23 mouse cellular contexts compared by ENCODE assay signal in genomic region chr1:64089691-64090090, GRCm38 (mm10). TPM values are rescaled to one million over a fixed set of nuclear protein-coding genes. Genes with fewer than 3 reads are reported as not detected.
A peak's percentile ranks its signal among the peaks of the same experiment; 100 is the strongest.
DNase-seq lines count a peak whose midpoint lies in the region; ATAC-seq and TF ChIP-seq lines count a peak whose summit lies in the region.
"Had no signal": no experiment of that assay in that cellular context is flagged by ENCODE, and none has a peak within 500 bp of the region (broad histone marks: within the 10 kb centered on the region; RNA-seq: fewer than 3 reads in every experiment).

No protein-coding gene starts in this region.

- H3K4me3 ChIP-seq in heart, embryonic 13.5 days, result no peak overlapping the region
- no peak overlapping the region for H3K4me3 ChIP-seq in layer of hippocampus, adult 2 months
- no peak overlapping the region for H3K4me3 ChIP-seq in brown adipose tissue, adult 24 weeks (ENCODE audit: insufficient read depth, low read depth, low read length)
- no peak overlapping the region for H3K4me3 ChIP-seq in cortical plate, adult 2 months (ENCODE audit: insufficient read depth, low read length)
- H3K4me3 ChIP-seq: embryonic facial prominence, embryonic 12.5 days; erythroblast, embryonic 14.5 days; forebrain, embryonic 12.5 days; hindbrain, embryonic 15.5 days; intestine, embryonic 15.5 days; left cerebral cortex, adult 2 months; midbrain, embryonic 10.5 days had no signal

- H3K9ac ChIP-seq in heart, embryonic 13.5 days, result no peak overlapping the region
- H3K9ac ChIP-seq: embryonic facial prominence, embryonic 12.5 days; forebrain, embryonic 12.5 days; hindbrain, embryonic 15.5 days; intestine, embryonic 15.5 days; liver, embryonic 14.5 days had no signal

- TF ChIP-seq CTCF in layer of hippocampus, adult 2 months (conservative IDR thresholded peaks at IDR 0.05), result no peak
- no peak for TF ChIP-seq CTCF in cortical plate, adult 2 months (IDR thresholded peaks at IDR 0.05; ENCODE audit: extremely low read depth, insufficient read depth, low read length)

- H3K4me1 ChIP-seq in heart, embryonic 13.5 days, result peaks cover 49% of the 10 kb centered on the region
- H3K4me1 ChIP-seq in brown adipose tissue, adult 24 weeks (ENCODE audit: control insufficient read depth, insufficient read depth, insufficient read length, low read length), result peaks cover 43% of the 10 kb centered on the region
- H3K4me1 ChIP-seq in cortical plate, adult 2 months (ENCODE audit: control insufficient read depth, insufficient read depth, low read length), result peaks cover 14% of the 10 kb centered on the region

- H3K27me3 ChIP-seq in heart, embryonic 13.5 days (replicated peaks), result no peaks in the 10 kb centered on the region
- H3K27me3 ChIP-seq: embryonic facial prominence, embryonic 12.5 days; forebrain, embryonic 12.5 days; hindbrain, embryonic 15.5 days; intestine, embryonic 15.5 days had no signal

- H3K9me3 ChIP-seq in heart, embryonic 13.5 days, result no peaks in the 10 kb centered on the region
- H3K9me3 ChIP-seq: embryonic facial prominence, embryonic 12.5 days; forebrain, embryonic 12.5 days; hindbrain, embryonic 15.5 days; intestine, embryonic 15.5 days; midbrain, embryonic 10.5 days had no signal

- no peak for TF ChIP-seq POLR2A in cortical plate, adult 2 months (IDR thresholded peaks at IDR 0.05; ENCODE audit: extremely low read depth, insufficient read depth, low read length)

- H3K27ac ChIP-seq in heart, embryonic 13.5 days (replicated peaks), result 0 out of 2 replicates have a peak overlapping the region, but pooled peaks have one; percentile 76
- H3K27ac ChIP-seq in layer of hippocampus, adult 2 months, result 0 out of 2 replicates have a peak overlapping the region, but pooled peaks have one; percentile 73
- peak overlapping the region; percentile 99 for H3K27ac ChIP-seq in brown adipose tissue, adult 24 weeks (replicated peaks; ENCODE audit: low read depth, low read length)
- 0 out of 2 replicates have a peak overlapping the region, but pooled peaks have one; percentile 1 for H3K27ac ChIP-seq in cortical plate, adult 2 months (ENCODE audit: insufficient read depth, low read length)
- H3K27ac ChIP-seq: embryonic facial prominence, embryonic 12.5 days; intestine, embryonic 15.5 days; liver, embryonic 14.5 days had no signal

- no peak for DNase-seq in heart, postnatal 4 days
- DNase-seq in layer of hippocampus, adult 2 months (ENCODE audit: low spot score in 2 of 2), result no peak
- DNase-seq in layer of hippocampus, adult 18-20 months (ENCODE audit: low spot score in 2 of 2), result no peak
- DNase-seq: adrenal gland, postnatal 14 days; cerebellum, adult 9-11 months; gastrocnemius, postnatal 10 days; heart, postnatal 36 days; kidney, adult 8-10 months; kidney, postnatal 36 days; thymus, postnatal 4 days had no signal

- WGBS in heart, embryonic 13.5 days, result 52% methylated on average over 1 of the region's 1 CpGs

- H3K36me3 ChIP-seq in heart, embryonic 13.5 days, result peaks cover 8% of the 10 kb centered on the region; the same call in 1 of the 2 replicates
- H3K36me3 ChIP-seq: embryonic facial prominence, embryonic 12.5 days; forebrain, embryonic 12.5 days; hindbrain, embryonic 15.5 days; intestine, embryonic 15.5 days; midbrain, embryonic 10.5 days had no signal

- H3K4me2 ChIP-seq in heart, embryonic 13.5 days, result no peak overlapping the region
- H3K4me2 ChIP-seq: embryonic facial prominence, embryonic 12.5 days; forebrain, embryonic 12.5 days; intestine, embryonic 15.5 days had no signal

- no peak for ATAC-seq in heart, embryonic 13.5 days (ENCODE audit: extremely low read depth, insufficient number of reproducible peaks, low FRiP score, low TSS enrichment)
- ATAC-seq in monocyte, adult 5-6 weeks (replicated peaks; ENCODE audit: insufficient number of reproducible peaks, low FRiP score, low TSS enrichment, poor library complexity, severe bottlenecking), result no peak
- ATAC-seq: midbrain, embryonic 16.5 days had no signal

RNA-seq across cellular contexts. Expression of gene Klf7, which starts 32.4 kb away (rescaled TPM):
- polyA plus RNA-seq in heart, embryonic 13.5 days (2015; fragmentation: Nextera tagmentation; extraction: Ambion mirVana), result 17.8 and 17.9 TPM in 2 replicates
- 10 to 100 TPM; 29.4 to 29.6 TPM for total RNA-seq in heart, postnatal 4 days (2021)
- 10 to 100 TPM; 30.1 to 31.9 TPM for total RNA-seq in layer of hippocampus, adult 2 months (2021)
- total RNA-seq in layer of hippocampus, adult 18-20 months (2021), result 10 to 100 TPM; 23.6 to 25.4 TPM
- polyA plus RNA-seq in brown adipose tissue, adult 24 weeks (2012; ENCODE audit: insufficient read depth, insufficient read length, missing spikeins), result 3.5 and 5.8 TPM in 2 replicates
- 18.4 and 18.6 TPM in 2 replicates for polyA plus RNA-seq in cortical plate, adult 2 months (2012; rRNA removed)
- 15.9 to 26.0 TPM (median 19.5 TPM) in 3 replicates for total RNA-seq in monocyte, adult 5-6 weeks (2017)

Comparison
In these comparisons a context has a peak if more than half of its experiments do, and no peak if none do; other contexts are left out.
1. H3K27ac ChIP-seq: peak in every context shown above with its lines; median percentile 99 in brown adipose tissue, adult 24 weeks; 76 in heart, embryonic 13.5 days; 73 in layer of hippocampus, adult 2 months; 1 in cortical plate, adult 2 months.